Mouse (Mus musculus) lung, postnatal 0 days (tissue): ENCODE results near the gene Insm1.

Experiments used
- CTCF ChIP-seq: IDR thresholded peaks from 2 replicates; pipeline ENCODE4 v1.5.1; 2016; ENCODE audit warnings: antibody characterized with exemption, mild to moderate bottlenecking
- EP300 ChIP-seq: IDR thresholded peaks from 2 replicates; pipeline ENCODE4 v1.6.1; 2016; ENCODE audit warnings: antibody characterized with exemption, mild to moderate bottlenecking, control low read depth

DNA sequence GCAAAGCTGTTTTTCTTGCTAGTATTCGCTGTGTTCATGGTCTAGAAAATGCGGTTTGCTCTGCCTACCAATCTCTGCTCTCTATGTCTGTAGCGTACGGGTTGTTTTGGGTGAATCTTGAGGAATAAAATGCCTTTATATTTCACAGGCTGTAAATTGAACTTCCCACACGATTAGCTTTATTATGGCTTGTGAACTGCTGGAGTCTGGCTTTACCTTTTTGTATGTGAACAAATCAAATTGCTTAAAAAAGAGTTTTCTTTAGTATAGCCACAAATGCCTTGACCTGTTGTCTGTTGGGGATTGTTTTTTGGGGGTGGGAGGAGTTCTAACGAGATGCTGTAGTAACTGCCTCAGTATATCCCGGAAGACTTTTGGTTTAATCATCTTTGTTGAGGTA is 2.4 kb downstream of the Insm1 start:
- TF ChIP-seq CTCF (no peak), EP300 (no peak)
